Mouse (Mus musculus): ENCODE data around the gene Telo2. TPM values are rescaled to one million over a fixed set of nuclear protein-coding genes. Genes with fewer than 3 reads are reported as not detected.

Gene Telo2
- polyA plus RNA-seq, 1 experiment from 2014 or later = 12.2 TPM

DNA sequence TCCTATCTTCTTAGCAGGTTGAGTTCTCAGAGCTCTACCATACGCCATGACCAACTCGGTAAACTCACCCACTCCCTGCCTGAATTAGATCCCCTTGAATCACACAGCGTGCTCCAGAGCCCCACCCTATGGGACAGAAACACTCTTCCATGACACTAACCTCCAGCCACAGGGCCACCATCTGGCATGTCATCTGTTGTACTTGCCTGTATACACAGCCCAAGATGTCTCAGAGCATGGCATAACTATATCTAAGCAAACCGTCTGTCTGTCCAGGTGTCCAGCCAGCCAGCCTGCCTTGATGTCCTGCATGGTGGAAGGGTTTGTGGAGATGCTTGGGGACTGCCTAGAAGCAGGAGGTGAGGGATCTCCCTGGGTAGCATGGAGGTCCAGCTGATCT lies 38.9 kb downstream of the Telo2 start:
- ATAC-seq (ENCODE audit: low FRiP score, low TSS enrichment) (no peak), DNase-seq (ENCODE audit: low spot score) (no peak)
- no peaks in the 10 kb centered on the region; the same call in none of the 2 replicates for H3K36me3 ChIP-seq (ENCODE audit: control insufficient read depth, insufficient read depth, low read length)
- H3K9ac ChIP-seq (ENCODE audit: low read length) = no peak overlapping the region
- TF ChIP-seq CTCF (IDR thresholded peaks at IDR 0.05; ENCODE audit: low read depth) (no peak), EP300 (optimal IDR thresholded peaks at IDR 0.05) (no peak)
- no peaks in the 10 kb centered on the region for H3K9me3 ChIP-seq (ENCODE audit: control insufficient read depth, low read length)
- H3K27ac ChIP-seq (replicated peaks) = no peak overlapping the region
- peaks cover 12% of the 10 kb centered on the region for H3K4me1 ChIP-seq (replicated peaks; ENCODE audit: control insufficient read depth, insufficient read depth)
- no peaks in the 10 kb centered on the region for H3K27me3 ChIP-seq (ENCODE audit: control insufficient read depth, insufficient read depth, low read length)
- no peak overlapping the region for H3K4me3 ChIP-seq (ENCODE audit: low read depth, low read length)
- WGBS = 90% methylated on average over 4 of the region's 4 CpGs
- peak overlapping the region; percentile 51; the same call in 1 of the 2 replicates for H3K4me2 ChIP-seq (replicated peaks; ENCODE audit: low read depth)

DNA sequence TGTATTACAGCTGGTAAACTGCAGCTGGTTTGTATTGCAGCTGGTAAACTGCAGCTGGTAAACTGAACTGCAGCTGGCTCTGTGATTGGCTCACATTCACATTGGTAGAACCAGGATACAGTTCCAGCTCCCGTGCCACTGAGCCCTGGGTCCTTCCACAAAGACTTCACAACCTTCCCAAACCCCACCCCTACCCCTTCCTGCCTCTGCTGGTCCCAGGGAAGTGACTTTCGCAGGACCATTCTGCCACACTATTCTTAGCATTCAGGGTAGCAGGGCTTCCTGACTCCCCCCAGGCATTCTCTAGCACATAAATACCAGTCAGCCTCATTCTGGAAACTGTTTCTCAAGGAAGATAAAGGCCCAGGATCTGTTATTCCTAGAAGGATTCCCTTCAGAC lies 47.1 kb downstream of the Telo2 start:
- H3K9me3 ChIP-seq (ENCODE audit: control insufficient read depth, low read length) = no peaks in the 10 kb centered on the region
- H3K4me1 ChIP-seq (replicated peaks; ENCODE audit: control insufficient read depth, insufficient read depth) = no peaks in the 10 kb centered on the region
- TF ChIP-seq EP300 (optimal IDR thresholded peaks at IDR 0.05) = no peak
- no peak for TF ChIP-seq CTCF (IDR thresholded peaks at IDR 0.05; ENCODE audit: low read depth)
- peaks cover 15% of the 10 kb centered on the region for H3K36me3 ChIP-seq (ENCODE audit: control insufficient read depth, insufficient read depth, low read length)
- no peak overlapping the region for H3K4me2 ChIP-seq (replicated peaks; ENCODE audit: low read depth)
- H3K4me3 ChIP-seq (ENCODE audit: low read depth, low read length) = no peak overlapping the region
- 54% methylated on average over 2 of the region's 2 CpGs for WGBS
- ATAC-seq (ENCODE audit: low FRiP score, low TSS enrichment) = no peak
- no peak overlapping the region for H3K27ac ChIP-seq (replicated peaks)
- no peaks in the 10 kb centered on the region for H3K27me3 ChIP-seq (ENCODE audit: control insufficient read depth, insufficient read depth, low read length)
- no peak for DNase-seq (ENCODE audit: low spot score)
- H3K9ac ChIP-seq (ENCODE audit: low read length) = no peak overlapping the region

DNA sequence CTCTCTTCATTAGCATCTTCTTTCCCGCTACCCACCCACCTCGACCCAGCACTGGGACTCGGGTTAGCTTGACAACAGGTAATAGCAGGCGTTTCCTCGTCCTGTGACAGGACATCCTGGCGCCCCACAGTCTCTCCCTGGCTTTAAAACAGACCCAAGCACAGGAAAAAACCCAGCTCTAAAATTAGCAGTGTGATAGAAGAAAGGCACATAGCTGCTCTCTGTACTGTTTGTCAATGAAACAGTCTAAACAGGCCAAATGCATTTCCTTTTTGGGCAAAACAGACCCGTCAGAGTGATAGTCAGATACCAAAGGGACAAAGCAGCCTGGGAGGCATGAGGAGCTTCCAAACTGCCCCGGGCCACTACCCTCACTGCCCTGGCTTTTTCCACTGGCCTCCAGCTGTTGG lies 48.3 kb downstream of the Telo2 start:
- H3K36me3 ChIP-seq (ENCODE audit: control insufficient read depth, insufficient read depth, low read length) = peaks cover 15% of the 10 kb centered on the region
- no peak for ATAC-seq (ENCODE audit: low FRiP score, low TSS enrichment)
- H3K27me3 ChIP-seq (ENCODE audit: control insufficient read depth, insufficient read depth, low read length) = no peaks in the 10 kb centered on the region
- DNase-seq (ENCODE audit: low spot score) = no peak
- 63% methylated on average over 8 of the region's 8 CpGs for WGBS
- H3K4me2 ChIP-seq (replicated peaks; ENCODE audit: low read depth) = no peak overlapping the region
- no peak overlapping the region for H3K4me3 ChIP-seq (ENCODE audit: low read depth, low read length)
- H3K9ac ChIP-seq (ENCODE audit: low read length) = no peak overlapping the region
- peak overlapping the region; percentile 65 for H3K27ac ChIP-seq (replicated peaks)
- H3K4me1 ChIP-seq (replicated peaks; ENCODE audit: control insufficient read depth, insufficient read depth) = no peaks in the 10 kb centered on the region
- no peaks in the 10 kb centered on the region for H3K9me3 ChIP-seq (ENCODE audit: control insufficient read depth, low read length)
- TF ChIP-seq EP300 (optimal IDR thresholded peaks at IDR 0.05) (no peak), CTCF (IDR thresholded peaks at IDR 0.05; ENCODE audit: low read depth) (no peak)

DNA sequence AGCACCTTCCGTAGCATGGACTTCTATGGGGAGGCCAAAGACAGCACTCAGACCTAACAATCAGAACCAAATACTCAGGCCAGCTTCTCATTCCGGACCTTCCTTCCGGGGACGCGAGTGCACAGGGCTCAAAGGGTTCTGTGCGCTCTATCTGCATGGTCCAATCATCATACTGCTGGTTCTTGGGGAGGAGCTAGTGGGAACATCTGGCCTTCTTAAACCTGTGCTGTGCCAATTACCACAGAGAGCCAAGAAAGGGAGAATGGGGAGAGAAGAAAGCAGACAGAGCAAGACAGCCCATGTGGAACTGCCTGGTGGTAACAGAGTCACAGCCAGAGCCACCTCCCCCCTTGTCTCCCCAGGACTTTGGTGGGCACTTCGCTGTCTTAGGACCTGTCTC lies 49.2 kb downstream of the Telo2 start:
- peaks cover 15% of the 10 kb centered on the region; the same call in 1 of the 2 replicates for H3K36me3 ChIP-seq (ENCODE audit: control insufficient read depth, insufficient read depth, low read length)
- ATAC-seq (ENCODE audit: low FRiP score, low TSS enrichment) (no peak), DNase-seq (ENCODE audit: low spot score) (no peak)
- no peak overlapping the region for H3K4me2 ChIP-seq (replicated peaks; ENCODE audit: low read depth)
- no peak overlapping the region for H3K4me3 ChIP-seq (ENCODE audit: low read depth, low read length)
- 87% methylated on average over 7 of the region's 7 CpGs for WGBS
- no peaks in the 10 kb centered on the region for H3K27me3 ChIP-seq (ENCODE audit: control insufficient read depth, insufficient read depth, low read length)
- no peaks in the 10 kb centered on the region for H3K4me1 ChIP-seq (replicated peaks; ENCODE audit: control insufficient read depth, insufficient read depth)
- H3K9me3 ChIP-seq (ENCODE audit: control insufficient read depth, low read length) = no peaks in the 10 kb centered on the region
- peak overlapping the region; percentile 65; the same call in 1 of the 2 replicates for H3K27ac ChIP-seq (replicated peaks)
- H3K9ac ChIP-seq (ENCODE audit: low read length) = no peak overlapping the region
- TF ChIP-seq CTCF (IDR thresholded peaks at IDR 0.05; ENCODE audit: low read depth) (no peak), EP300 (optimal IDR thresholded peaks at IDR 0.05) (no peak)

DNA sequence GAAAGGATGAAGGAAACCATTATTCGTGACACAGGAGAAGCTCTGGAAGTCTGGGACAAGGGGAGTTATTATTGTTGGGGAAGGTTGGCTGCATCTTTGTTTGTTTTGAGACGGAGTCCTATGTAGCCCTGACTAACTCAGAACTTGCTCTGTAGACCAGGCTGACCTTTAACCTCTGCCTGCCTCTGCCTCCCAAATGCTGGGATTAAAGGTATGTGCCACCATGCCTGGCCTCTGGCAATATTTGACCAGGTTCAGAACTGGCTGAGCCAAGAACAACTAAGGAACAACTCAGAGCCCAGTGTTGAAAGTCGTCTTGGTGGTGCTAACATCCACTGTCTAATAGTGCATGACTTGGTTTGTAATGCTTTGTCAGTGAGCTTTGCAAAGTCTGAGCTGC lies 50.6 kb downstream of the Telo2 start:
- TF ChIP-seq EP300 (optimal IDR thresholded peaks at IDR 0.05) (no peak), CTCF (IDR thresholded peaks at IDR 0.05; ENCODE audit: low read depth) (no peak)
- no peaks in the 10 kb centered on the region for H3K27me3 ChIP-seq (ENCODE audit: control insufficient read depth, insufficient read depth, low read length)
- no peaks in the 10 kb centered on the region for H3K4me1 ChIP-seq (replicated peaks; ENCODE audit: control insufficient read depth, insufficient read depth)
- H3K9me3 ChIP-seq (ENCODE audit: control insufficient read depth, low read length) = no peaks in the 10 kb centered on the region
- DNase-seq (ENCODE audit: low spot score) (no peak), ATAC-seq (ENCODE audit: low FRiP score, low TSS enrichment) (no peak)
- no peak overlapping the region for H3K9ac ChIP-seq (ENCODE audit: low read length)
- no peak overlapping the region for H3K27ac ChIP-seq (replicated peaks)
- WGBS = 96% methylated on average over 3 of the region's 3 CpGs
- H3K36me3 ChIP-seq (ENCODE audit: control insufficient read depth, insufficient read depth, low read length) = peaks cover 15% of the 10 kb centered on the region; the same call in 1 of the 2 replicates
- no peak overlapping the region for H3K4me2 ChIP-seq (replicated peaks; ENCODE audit: low read depth)
- H3K4me3 ChIP-seq (ENCODE audit: low read depth, low read length) = no peak overlapping the region

DNA sequence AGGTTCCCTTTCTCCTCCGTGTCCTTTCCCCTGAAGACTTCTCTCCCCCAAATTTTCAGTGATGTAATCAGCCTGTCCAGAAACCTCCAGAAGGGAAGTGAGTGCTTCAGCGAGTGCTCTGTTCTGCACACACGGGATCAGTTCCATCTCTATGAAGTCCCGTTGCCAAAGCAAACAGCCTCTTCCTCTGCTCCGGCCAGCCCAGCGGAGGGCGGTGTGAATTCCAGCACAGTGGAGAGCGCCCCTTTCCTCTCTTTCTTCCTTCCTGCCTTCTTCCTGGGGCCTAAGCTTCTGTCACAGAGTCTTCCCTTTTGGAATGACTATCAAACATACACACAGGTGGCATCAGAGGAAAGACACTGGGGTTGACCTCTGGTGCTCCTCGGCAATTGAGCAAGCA lies 51.4 kb downstream of the Telo2 start:
- H3K4me2 ChIP-seq (replicated peaks; ENCODE audit: low read depth) = no peak overlapping the region
- TF ChIP-seq CTCF (IDR thresholded peaks at IDR 0.05; ENCODE audit: low read depth) = peak; percentile 12; the same call in 1 of the 2 replicates
- TF ChIP-seq EP300 (optimal IDR thresholded peaks at IDR 0.05) = no peak
- peaks cover 9% of the 10 kb centered on the region; the same call in 1 of the 2 replicates for H3K36me3 ChIP-seq (ENCODE audit: control insufficient read depth, insufficient read depth, low read length)
- no peaks in the 10 kb centered on the region for H3K9me3 ChIP-seq (ENCODE audit: control insufficient read depth, low read length)
- WGBS = 59% methylated on average over 9 of the region's 9 CpGs
- no peak overlapping the region for H3K4me3 ChIP-seq (ENCODE audit: low read depth, low read length)
- H3K27me3 ChIP-seq (ENCODE audit: control insufficient read depth, insufficient read depth, low read length) = no peaks in the 10 kb centered on the region
- H3K27ac ChIP-seq (replicated peaks) = no peak overlapping the region; the same call in 1 of the 2 replicates
- H3K4me1 ChIP-seq (replicated peaks; ENCODE audit: control insufficient read depth, insufficient read depth) = no peaks in the 10 kb centered on the region
- DNase-seq (ENCODE audit: low spot score) (no peak), ATAC-seq (ENCODE audit: low FRiP score, low TSS enrichment) (peak; percentile 65; the same call in 1 of the 2 replicates)
- H3K9ac ChIP-seq (ENCODE audit: low read length) = no peak overlapping the region
